Mouse (Mus musculus) hindbrain, embryonic 11.5 days (tissue): ENCODE data around the gene Krt72. TPM values are rescaled to one million over a fixed set of nuclear protein-coding genes. Genes with fewer than 3 reads are reported as not detected.

Experiments
- ATAC-seq: fragments of 200-750 bp; cut with Nextera tagmentation; 2 replicates; pipeline ENCODE4 v1.8.0; 2017; ENCODE audit warnings: mild to moderate bottlenecking, moderate TSS enrichment, moderate library complexity; ENCODE audit not compliant: low FRiP score
- DNase-seq: peaks from one replicate; pipeline ENCODE4 v3.0.0-alpha.2; 2015; ENCODE audit warnings: low spot score
- H3K27ac ChIP-seq: fragments of 300-500 bp; sonication (generic); 2 replicates; pipeline ENCODE4 v1.5.1; 2014; ENCODE audit warnings: mild to moderate bottlenecking, low read depth, low read length
- H3K27me3 ChIP-seq: fragments of 300-500 bp; sonication (generic); 2 replicates; pipeline ENCODE4 v1.6.1; 2014; ENCODE audit warnings: mild to moderate bottlenecking, low read length, moderate library complexity, mixed read lengths; ENCODE audit not compliant: control insufficient read depth, insufficient read depth
- H3K36me3 ChIP-seq: fragments of 300-500 bp; sonication (generic); 2 replicates; pipeline ENCODE4 v1.6.1; 2014; ENCODE audit warnings: mild to moderate bottlenecking, low read length, moderate library complexity, mixed read lengths; ENCODE audit not compliant: control insufficient read depth, insufficient read depth
- H3K4me1 ChIP-seq: fragments of 300-500 bp; sonication (generic); replicated peaks from 2 replicates; pipeline ENCODE4 v1.6.1; 2014; ENCODE audit warnings: low read length, mixed read lengths; ENCODE audit not compliant: control insufficient read depth, insufficient read depth
- H3K4me2 ChIP-seq: fragments of 300-500 bp; sonication (generic); replicated peaks from 2 replicates; pipeline ENCODE4 v1.6.1; 2014; ENCODE audit warnings: mild to moderate bottlenecking, low read depth, low read length
- H3K4me3 ChIP-seq: fragments of 300-500 bp; sonication (generic); 2 replicates; pipeline ENCODE4 v1.5.1; 2014; ENCODE audit warnings: low read depth, low read length
- H3K9ac ChIP-seq: fragments of 300-500 bp; sonication (generic); 2 replicates; pipeline ENCODE4 v1.6.1; 2014; ENCODE audit warnings: low read depth, low read length
- H3K9me3 ChIP-seq: fragments of 300-500 bp; sonication (generic); 2 replicates; pipeline ENCODE4 v1.6.1; 2016; ENCODE audit warnings: low read length; ENCODE audit not compliant: control insufficient read depth
- WGBS: fragments of 180-500 bp; shearing (Covaris S2); extraction: QIAGEN DNeasy Blood & Tissue Kit; methylation state at CpG from one replicate; pipeline ENCODE4 v1.1.7; 2014; 5-methylcytosine and 5-hydroxymethylcytosine counted together
- polyA plus RNA-seq: library from polyadenylated mRNA; unstranded; fragments of >200 nt; fragmentation: Nextera tagmentation; extraction: Ambion mirVana; gene quantifications from 2 replicates; pipeline ENCODE4 v1.2.1, GENCODE M21; 2014

The Krt72 gene
- polyA plus RNA-seq, result 0.10 TPM in 1 of 2 replicates, not detected in the other

DNA sequence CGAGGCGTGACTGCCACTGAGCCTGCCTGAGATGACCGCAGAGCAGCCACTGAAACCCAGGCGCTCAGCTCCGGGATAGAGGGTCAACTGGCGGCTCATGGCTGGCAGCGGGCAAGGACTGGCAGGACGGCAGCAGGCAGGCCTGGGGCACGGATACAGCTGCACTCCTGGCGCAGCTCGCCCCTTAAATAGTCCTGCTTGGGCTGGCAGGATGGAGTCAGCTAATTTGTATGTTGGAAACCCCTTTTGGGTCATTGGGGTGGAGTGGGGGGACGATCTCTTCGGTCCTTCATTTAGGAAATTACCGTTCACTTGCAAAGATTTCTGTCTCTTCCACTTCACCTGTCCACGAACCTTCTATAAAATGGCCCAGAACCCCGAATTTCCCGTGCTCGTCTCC, at the start of gene Krt72:
Gene Krt72 (minus strand): TSS at position 101 of the 400 bp plus-strand sequence.
- 95% methylated on average over 18 of the region's 18 CpGs for WGBS
- Histone ChIP-seq H3K4me2 (no peak within 1 kb of the TSS), H3K4me1 (no peaks in the 10 kb centered on the region), H3K27ac (no peak within 1 kb of the TSS), H3K27me3 (no peaks in the 10 kb centered on the region), H3K9ac (no peak within 1 kb of the TSS), H3K9me3 (no peaks in the 10 kb centered on the region), H3K4me3 (no peak within 1 kb of the TSS), H3K36me3 (no peaks in the 10 kb centered on the region)
- ATAC-seq (no peak), DNase-seq (no peak)

DNA sequence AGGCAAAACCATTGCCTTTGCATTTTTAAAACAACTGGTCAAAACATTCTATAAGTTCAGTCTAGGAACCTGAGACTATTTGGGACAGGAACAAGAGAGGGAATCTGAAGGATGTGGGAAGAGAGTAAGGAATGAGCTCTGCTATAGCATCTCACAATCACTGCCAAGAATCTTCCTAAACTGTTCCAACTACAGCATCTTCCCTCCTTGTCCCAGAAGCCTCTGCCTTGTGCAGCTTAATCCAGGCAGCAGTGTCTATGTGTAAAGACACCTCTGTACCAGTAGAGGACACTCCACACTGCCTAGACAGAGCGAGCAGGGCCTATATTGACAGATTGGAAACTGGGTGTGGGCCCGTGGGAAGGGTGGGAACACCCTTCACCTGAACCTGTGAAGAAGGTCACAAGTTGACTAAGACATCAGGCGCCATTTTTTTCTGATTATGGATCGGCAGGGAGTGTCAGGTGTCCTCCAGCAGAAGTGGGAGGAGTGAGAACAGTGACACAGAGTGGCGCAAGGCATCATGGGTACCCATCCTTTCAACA, 48.6 kb upstream of the Krt72 start:
- no peak for DNase-seq
- ATAC-seq, result no peak
- no peaks in the 10 kb centered on the region for H3K9me3 ChIP-seq
- 70% methylated on average over 5 of the region's 5 CpGs for WGBS
- no peaks in the 10 kb centered on the region for H3K4me1 ChIP-seq
- H3K9ac ChIP-seq, result no peak overlapping the region
- H3K4me3 ChIP-seq, result no peak overlapping the region
- H3K36me3 ChIP-seq, result no peaks in the 10 kb centered on the region
- H3K27ac ChIP-seq, result no peak overlapping the region
- no peaks in the 10 kb centered on the region for H3K27me3 ChIP-seq
- no peak overlapping the region for H3K4me2 ChIP-seq

DNA sequence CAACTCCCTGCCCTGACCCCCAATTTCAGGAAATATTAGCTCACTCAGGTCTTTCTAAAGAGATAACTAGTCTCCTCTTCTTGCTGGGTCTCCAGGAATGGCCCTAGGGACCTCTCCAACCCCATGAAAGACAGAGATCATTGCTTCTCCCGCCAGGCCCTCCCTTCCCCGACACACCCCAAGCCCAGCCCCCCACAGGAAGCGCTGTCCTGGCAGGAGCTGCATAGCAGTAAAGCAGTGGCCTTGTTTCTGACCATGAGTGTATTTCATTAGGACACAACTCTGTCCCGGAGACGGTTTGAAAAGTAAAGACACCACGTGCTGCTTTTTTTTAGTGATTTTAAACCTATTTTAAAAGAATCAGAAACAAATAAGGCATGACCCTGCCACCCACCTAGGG, 46.9 kb upstream of the Krt72 start:
- H3K36me3 ChIP-seq, result no peaks in the 10 kb centered on the region
- WGBS, result 47% methylated on average over 6 of the region's 6 CpGs
- no peak overlapping the region for H3K4me2 ChIP-seq
- H3K27me3 ChIP-seq, result no peaks in the 10 kb centered on the region
- no peaks in the 10 kb centered on the region for H3K9me3 ChIP-seq
- no peak for ATAC-seq
- H3K9ac ChIP-seq, result no peak overlapping the region
- no peak for DNase-seq
- no peaks in the 10 kb centered on the region for H3K4me1 ChIP-seq
- H3K4me3 ChIP-seq, result no peak overlapping the region
- no peak overlapping the region for H3K27ac ChIP-seq

DNA sequence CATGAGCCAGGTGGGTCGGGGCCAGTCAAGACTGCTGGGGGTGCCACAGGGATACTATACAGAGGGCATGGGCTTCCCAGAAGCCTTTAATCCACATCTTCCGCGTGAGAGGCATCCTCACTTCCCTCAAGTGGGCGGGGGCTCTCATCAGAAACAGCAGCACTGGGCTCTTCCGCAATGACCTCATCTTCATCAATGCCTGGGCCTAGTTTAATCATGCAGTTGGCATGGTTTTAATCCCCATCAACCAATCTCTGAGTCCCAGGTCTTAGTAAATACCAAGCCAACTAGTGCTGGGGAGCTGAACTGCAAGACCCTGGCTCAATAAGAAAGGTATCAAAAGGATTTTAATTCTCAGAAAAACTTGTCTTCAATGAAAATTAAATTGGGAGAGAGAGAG, 43.2 kb upstream of the Krt72 start:
- Histone ChIP-seq H3K27ac (no peak overlapping the region), H3K4me3 (no peak overlapping the region), H3K4me2 (no peak overlapping the region), H3K9ac (no peak overlapping the region), H3K9me3 (no peaks in the 10 kb centered on the region), H3K36me3 (no peaks in the 10 kb centered on the region), H3K27me3 (no peaks in the 10 kb centered on the region), H3K4me1 (no peaks in the 10 kb centered on the region)
- 85% methylated on average over 5 of the region's 5 CpGs for WGBS
- ATAC-seq (no peak), DNase-seq (no peak)

DNA sequence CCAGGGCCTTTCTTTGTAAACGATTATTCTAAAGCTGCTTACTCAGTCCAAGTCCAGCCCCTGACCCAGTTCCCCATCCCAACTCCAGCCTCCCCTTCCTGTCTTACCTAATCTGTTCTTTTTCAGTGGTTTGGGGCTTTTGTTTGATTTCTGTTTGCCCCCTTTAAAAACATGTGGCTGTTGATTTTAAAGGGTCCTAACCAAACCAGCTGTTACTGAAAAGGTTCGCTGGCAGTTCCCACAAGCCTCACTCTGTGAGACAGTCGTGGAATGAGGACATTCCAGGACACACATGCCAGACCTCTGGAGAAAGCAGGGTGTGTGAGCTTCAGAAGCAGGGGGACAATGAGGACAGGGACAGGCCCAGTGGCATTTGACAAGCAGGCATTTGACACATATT, 35.5 kb upstream of the Krt72 start:
- Histone ChIP-seq H3K4me2 (no peak overlapping the region), H3K4me3 (no peak overlapping the region), H3K27ac (no peak overlapping the region), H3K9me3 (no peaks in the 10 kb centered on the region), H3K4me1 (no peaks in the 10 kb centered on the region), H3K9ac (no peak overlapping the region), H3K27me3 (no peaks in the 10 kb centered on the region), H3K36me3 (no peaks in the 10 kb centered on the region)
- DNase-seq, result no peak
- no peak for ATAC-seq
- 38% methylated on average over 3 of the region's 3 CpGs for WGBS

DNA sequence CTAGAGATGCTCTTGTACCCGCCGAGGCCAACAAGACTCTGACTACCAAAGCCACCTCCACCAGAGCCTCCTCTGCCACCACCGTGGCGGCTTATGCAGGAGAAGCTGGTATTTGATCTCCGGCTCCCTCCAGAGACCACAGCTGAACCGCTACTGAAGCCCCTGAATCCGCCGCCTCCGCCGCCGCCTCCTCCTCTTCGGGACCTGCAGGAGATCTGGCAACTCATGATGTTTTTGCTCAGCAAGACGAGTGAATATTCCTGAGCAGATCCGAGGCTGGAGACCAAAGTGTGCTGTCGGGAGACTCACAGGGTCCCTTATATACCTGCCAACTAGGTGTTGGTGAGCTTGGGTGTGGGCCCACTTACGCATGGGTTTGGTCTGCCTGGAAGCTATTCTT, 31.6 kb upstream of the Krt72 start, which contains the start of gene Krt2:
Gene Krt2 (minus strand): TSS at position 295 of the 400 bp plus-strand sequence.
- H3K27me3 ChIP-seq, result no peaks in the 10 kb centered on the region
- no peak within 1 kb of the TSS for H3K4me3 ChIP-seq
- 88% methylated on average over 16 of the region's 16 CpGs for WGBS
- no peak within 1 kb of the TSS for H3K27ac ChIP-seq
- H3K4me1 ChIP-seq, result no peaks in the 10 kb centered on the region
- no peaks in the 10 kb centered on the region for H3K9me3 ChIP-seq
- ATAC-seq, result no peak
- H3K36me3 ChIP-seq, result no peaks in the 10 kb centered on the region
- H3K9ac ChIP-seq, result no peak within 1 kb of the TSS
- DNase-seq, result no peak
- no peak within 1 kb of the TSS for H3K4me2 ChIP-seq

DNA sequence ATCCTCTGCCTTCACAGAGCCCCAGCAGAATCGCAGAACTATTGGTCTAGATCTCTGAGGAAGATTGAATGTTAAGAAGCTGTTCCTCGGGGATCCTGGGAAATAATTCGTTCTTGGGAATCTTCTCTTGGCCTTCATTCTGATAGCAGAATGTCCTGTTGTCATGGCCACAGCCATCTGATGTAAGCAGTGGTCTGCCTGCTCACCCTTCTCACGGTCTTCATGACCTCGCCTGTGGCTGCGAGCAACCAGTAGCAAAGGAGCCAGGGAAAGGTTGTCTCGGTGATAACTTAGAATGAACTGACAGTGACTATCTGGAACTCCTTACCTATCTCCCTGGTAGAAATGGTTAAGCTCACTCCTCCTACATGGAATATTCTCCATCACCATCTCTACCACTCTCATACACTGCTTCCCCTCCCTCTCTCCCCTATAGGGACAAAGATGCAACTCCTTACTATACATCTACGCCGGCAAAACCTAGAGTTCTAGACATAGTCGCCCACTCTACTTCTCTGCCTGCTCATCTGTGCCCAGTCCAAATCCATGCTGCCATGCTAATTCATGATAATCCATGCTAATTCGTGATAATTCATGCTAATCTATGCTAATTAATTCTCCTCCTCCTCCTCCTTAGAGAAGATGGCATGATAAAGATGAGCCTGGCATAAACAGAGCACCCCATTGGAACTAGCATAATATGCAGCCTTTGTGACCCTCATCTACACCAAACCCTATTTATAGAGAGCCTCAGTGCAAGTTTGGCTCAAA, 17.0 kb upstream of the Krt72 start:
- Histone ChIP-seq H3K36me3 (no peaks in the 10 kb centered on the region), H3K9ac (no peak overlapping the region), H3K27me3 (no peaks in the 10 kb centered on the region), H3K4me2 (no peak overlapping the region), H3K9me3 (no peaks in the 10 kb centered on the region), H3K27ac (no peak overlapping the region), H3K4me1 (no peaks in the 10 kb centered on the region), H3K4me3 (no peak overlapping the region)
- no peak for DNase-seq
- 78% methylated on average over 11 of the region's 11 CpGs for WGBS
- peak; percentile 47; the same call in 1 of the 2 replicates for ATAC-seq

DNA sequence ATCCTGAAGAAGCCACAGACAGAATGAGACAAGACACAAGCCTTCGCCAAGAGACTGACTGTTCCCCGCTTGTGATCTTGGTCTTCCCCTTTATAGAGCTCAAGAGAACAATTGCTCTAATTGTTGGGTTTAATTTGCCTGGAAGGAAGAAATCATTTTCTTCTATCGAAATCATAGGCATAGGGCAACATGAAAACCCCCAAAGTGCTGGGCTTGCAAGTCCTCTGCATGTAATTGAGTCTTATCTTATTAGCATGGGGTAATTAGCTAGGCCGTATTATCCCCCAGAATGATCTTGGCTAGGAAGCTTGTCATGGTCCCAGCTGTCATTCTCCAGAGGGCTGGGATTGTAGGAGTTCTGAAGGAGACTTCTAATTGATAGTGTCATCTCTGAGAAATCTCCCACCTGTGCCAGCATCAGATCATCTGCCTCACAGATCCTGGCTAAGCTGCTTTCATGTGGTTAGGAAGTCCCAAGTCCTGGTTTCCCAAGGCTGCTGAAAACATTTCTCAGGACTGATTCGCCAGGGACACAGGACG, 16.1 kb upstream of the Krt72 start, which contains the start of gene Krt73:
Gene Krt73 (minus strand): TSS at position 51 of the 540 bp plus-strand sequence.
- no peak for DNase-seq
- no peak for ATAC-seq
- 86% methylated on average over 6 of the region's 6 CpGs for WGBS
- no peak within 1 kb of the TSS for H3K4me2 ChIP-seq
- H3K4me1 ChIP-seq, result no peaks in the 10 kb centered on the region
- H3K4me3 ChIP-seq, result no peak within 1 kb of the TSS
- H3K9ac ChIP-seq, result no peak within 1 kb of the TSS
- H3K9me3 ChIP-seq, result no peaks in the 10 kb centered on the region
- H3K27me3 ChIP-seq, result no peaks in the 10 kb centered on the region
- no peaks in the 10 kb centered on the region for H3K36me3 ChIP-seq
- no peak within 1 kb of the TSS for H3K27ac ChIP-seq

DNA sequence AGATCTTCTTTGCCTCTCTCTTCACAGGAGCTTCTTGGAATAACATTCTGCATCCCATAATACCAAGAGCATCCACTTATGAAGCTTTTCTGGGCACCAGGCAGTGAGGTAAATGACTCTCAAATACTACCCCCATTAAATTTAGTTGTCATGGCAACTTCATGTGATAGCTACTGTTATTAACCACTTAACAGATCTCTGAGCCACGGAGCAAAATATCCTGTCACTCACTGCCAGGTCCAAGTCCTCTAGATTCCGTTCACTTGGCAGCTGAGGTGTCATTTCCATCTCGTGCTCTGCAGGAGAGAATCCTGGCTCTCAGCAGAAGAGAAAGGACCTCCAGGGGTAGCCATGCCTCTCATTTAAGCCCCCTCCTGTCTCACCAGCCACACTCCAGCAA, 4.6 kb upstream of the Krt72 start:
- Histone ChIP-seq H3K27ac (no peak overlapping the region), H3K9me3 (no peaks in the 10 kb centered on the region), H3K36me3 (no peaks in the 10 kb centered on the region), H3K4me3 (no peak overlapping the region), H3K9ac (no peak overlapping the region), H3K27me3 (no peaks in the 10 kb centered on the region), H3K4me2 (no peak overlapping the region), H3K4me1 (no peaks in the 10 kb centered on the region)
- DNase-seq, result no peak
- 40% methylated on average over 3 of the region's 3 CpGs for WGBS
- no peak for ATAC-seq
